Mouse (Mus musculus) hindbrain, embryonic 16.5 days (tissue): ENCODE data around the gene Vps45. TPM values are rescaled to one million over a fixed set of nuclear protein-coding genes. Genes with fewer than 3 reads are reported as not detected.

Source experiments
- ATAC-seq: fragments of 200-750 bp; cut with Nextera tagmentation; 2 replicates; pipeline ENCODE4 v1.8.0; 2017; ENCODE audit warnings: moderate TSS enrichment, moderate library complexity
- H3K27ac ChIP-seq: fragments of 300-500 bp; sonication (generic); 2 replicates; pipeline ENCODE4 v1.5.1; 2014; ENCODE audit warnings: low read depth, mild to moderate bottlenecking, control low read depth, low read length, moderate library complexity
- H3K27me3 ChIP-seq: fragments of 300-500 bp; sonication (generic); replicated peaks from 2 replicates; pipeline ENCODE4 v1.6.1; 2014; ENCODE audit warnings: low read length; ENCODE audit not compliant: control insufficient read depth, insufficient read depth
- H3K36me3 ChIP-seq: fragments of 300-500 bp; sonication (generic); 2 replicates; pipeline ENCODE4 v1.6.1; 2014; ENCODE audit warnings: mild to moderate bottlenecking, low read length, moderate library complexity, mixed read lengths; ENCODE audit not compliant: control insufficient read depth, insufficient read depth
- H3K4me1 ChIP-seq: fragments of 300-500 bp; sonication (generic); 2 replicates; pipeline ENCODE4 v1.6.1; 2014; ENCODE audit warnings: low read depth, low read length; ENCODE audit not compliant: control insufficient read depth, insufficient read depth
- H3K4me2 ChIP-seq: fragments of 300-500 bp; sonication (generic); 2 replicates; pipeline ENCODE4 v1.6.1; 2014; ENCODE audit warnings: mild to moderate bottlenecking, low read length, control low read depth, moderate library complexity
- H3K4me3 ChIP-seq: fragments of 300-500 bp; sonication (generic); 2 replicates; pipeline ENCODE4 v1.5.1; 2014; ENCODE audit warnings: mild to moderate bottlenecking, low read length, control low read depth, moderate library complexity
- H3K9ac ChIP-seq: fragments of 300-500 bp; sonication (generic); 2 replicates; pipeline ENCODE4 v1.6.1; 2014; ENCODE audit warnings: low read depth, mild to moderate bottlenecking, control low read depth, low read length, moderate library complexity
- H3K9me3 ChIP-seq: fragments of 300-500 bp; sonication (generic); 2 replicates; pipeline ENCODE4 v1.6.1; 2014; ENCODE audit warnings: mild to moderate bottlenecking, low read length, moderate library complexity; ENCODE audit not compliant: control insufficient read depth
- WGBS: fragments of 180-500 bp; shearing (Covaris S2); extraction: QIAGEN DNeasy Blood & Tissue Kit; methylation state at CpG from one replicate; pipeline ENCODE4 v1.1.7; 2014; 5-methylcytosine and 5-hydroxymethylcytosine counted together
- polyA plus RNA-seq: library from polyadenylated mRNA; unstranded; fragments of >200 nt; fragmentation: Nextera tagmentation; extraction: Ambion mirVana; gene quantifications from 2 replicates; pipeline ENCODE4 v1.2.1, GENCODE M21; 2015

The Vps45 gene
- polyA plus RNA-seq, 1 experiment from 2014 or later, result 60.8 TPM

DNA sequence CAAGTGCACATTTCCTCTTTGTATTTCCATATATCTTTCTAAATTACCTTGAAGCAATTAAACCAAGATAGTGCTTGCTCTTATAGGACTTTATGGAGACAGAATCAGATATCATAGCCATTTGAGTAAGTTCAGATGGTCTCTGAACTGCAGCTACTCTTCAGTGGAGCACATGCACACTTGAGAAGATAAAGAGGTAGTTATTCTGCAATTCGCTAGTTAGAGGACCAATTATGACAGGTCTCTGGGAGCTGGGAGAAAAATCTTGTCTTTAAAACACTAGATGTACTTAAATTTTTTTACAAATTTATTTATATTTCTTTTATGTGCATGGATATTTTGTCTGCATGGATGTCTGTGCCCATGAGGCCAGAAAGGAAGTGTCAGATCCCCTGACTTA, 37.5 kb downstream of the Vps45 start:
- no peak for ATAC-seq
- H3K27ac ChIP-seq, result no peak overlapping the region
- 97% methylated on average over 1 of the region's 1 CpGs for WGBS
- no peak overlapping the region for H3K4me2 ChIP-seq
- H3K36me3 ChIP-seq, result no peaks in the 10 kb centered on the region
- no peaks in the 10 kb centered on the region for H3K4me1 ChIP-seq
- no peaks in the 10 kb centered on the region for H3K9me3 ChIP-seq
- no peaks in the 10 kb centered on the region for H3K27me3 ChIP-seq
- H3K9ac ChIP-seq, result no peak overlapping the region
- H3K4me3 ChIP-seq, result no peak overlapping the region

DNA sequence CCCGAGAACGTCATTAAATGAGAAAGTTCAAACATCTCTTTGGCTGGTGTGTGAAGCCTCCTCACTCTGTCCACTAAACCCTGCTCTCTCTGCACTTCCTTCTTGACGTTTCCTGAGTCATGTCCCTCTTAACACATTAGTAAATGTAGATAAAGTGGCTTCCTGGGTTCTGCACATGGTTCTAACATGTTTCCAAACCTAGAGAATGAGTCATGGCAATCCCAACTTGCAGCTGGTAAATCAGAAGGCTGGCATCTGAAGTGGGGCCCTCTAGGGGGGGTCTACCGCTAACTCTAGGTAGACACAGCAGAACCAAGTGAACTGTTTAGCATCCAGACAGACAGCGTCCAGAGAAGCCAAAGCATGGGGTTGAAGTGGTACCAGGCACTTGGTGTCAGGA, 40.8 kb downstream of the Vps45 start:
- no peak overlapping the region for H3K27ac ChIP-seq
- no peaks in the 10 kb centered on the region for H3K4me1 ChIP-seq
- H3K9ac ChIP-seq, result no peak overlapping the region
- H3K4me3 ChIP-seq, result no peak overlapping the region
- H3K9me3 ChIP-seq, result no peaks in the 10 kb centered on the region
- H3K4me2 ChIP-seq, result no peak overlapping the region
- H3K36me3 ChIP-seq, result no peaks in the 10 kb centered on the region
- no peak for ATAC-seq
- 76% methylated on average over 5 of the region's 5 CpGs for WGBS
- H3K27me3 ChIP-seq, result no peaks in the 10 kb centered on the region

DNA sequence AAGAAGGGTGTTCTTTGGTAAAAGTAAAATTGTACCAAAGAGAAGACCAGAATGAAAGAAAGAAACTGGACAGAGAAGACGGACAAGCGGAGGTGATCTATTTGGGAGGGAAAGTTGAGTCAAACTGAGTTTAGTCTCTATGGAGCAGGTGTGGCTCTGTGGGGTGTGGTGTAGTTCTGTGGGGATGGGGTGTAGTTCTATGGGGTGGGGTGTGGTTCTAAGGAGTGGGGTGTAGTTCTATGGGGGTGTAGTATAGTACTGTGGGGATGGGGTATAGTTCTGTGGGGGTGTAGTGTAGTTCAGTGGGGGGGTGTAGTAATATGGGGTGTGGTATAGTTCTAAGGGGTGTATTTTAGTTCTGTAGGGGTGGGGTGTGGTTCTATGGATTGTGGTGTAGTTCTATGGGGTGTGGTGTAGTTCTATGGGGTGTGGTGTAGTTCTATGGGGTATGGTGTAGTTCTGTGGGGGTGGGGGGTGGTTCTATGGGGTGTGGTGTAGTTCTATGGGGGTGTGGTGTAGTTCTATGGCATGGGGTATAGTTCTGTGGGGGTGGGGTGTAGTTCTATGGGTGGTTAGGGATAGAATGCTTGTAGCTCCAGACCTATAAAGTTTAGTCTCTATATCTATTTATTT, 41.9 kb downstream of the Vps45 start:
- H3K27ac ChIP-seq, result no peak overlapping the region
- WGBS, result 94% methylated on average over 2 of the region's 2 CpGs
- no peak for ATAC-seq
- H3K27me3 ChIP-seq, result no peaks in the 10 kb centered on the region
- no peaks in the 10 kb centered on the region for H3K36me3 ChIP-seq
- H3K9ac ChIP-seq, result no peak overlapping the region
- H3K4me1 ChIP-seq, result no peaks in the 10 kb centered on the region
- no peak overlapping the region for H3K4me2 ChIP-seq
- H3K4me3 ChIP-seq, result no peak overlapping the region
- H3K9me3 ChIP-seq, result no peaks in the 10 kb centered on the region

DNA sequence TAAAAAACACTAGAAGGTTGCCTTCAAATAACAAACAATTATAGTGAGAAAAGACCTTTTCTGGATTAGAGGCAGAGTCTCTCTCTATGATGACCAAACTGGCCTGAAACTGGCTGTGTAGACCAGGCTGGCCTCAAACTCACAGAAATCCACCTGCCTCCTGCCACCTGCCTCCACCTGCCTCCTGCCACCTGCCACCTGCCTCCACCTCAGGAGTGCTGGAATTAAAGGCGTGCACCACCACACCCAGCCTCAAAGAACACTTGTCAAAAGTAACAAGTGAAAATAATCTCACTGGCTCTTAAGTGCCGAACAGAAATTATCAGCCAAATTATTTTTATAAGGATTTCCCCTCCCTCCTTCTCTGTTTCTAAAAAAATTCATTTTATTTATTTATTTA, 42.6 kb downstream of the Vps45 start:
- WGBS, result 94% methylated on average over 2 of the region's 2 CpGs
- H3K27ac ChIP-seq, result no peak overlapping the region
- no peak overlapping the region for H3K4me2 ChIP-seq
- no peak overlapping the region for H3K9ac ChIP-seq
- ATAC-seq, result no peak
- H3K36me3 ChIP-seq, result no peaks in the 10 kb centered on the region
- no peaks in the 10 kb centered on the region for H3K4me1 ChIP-seq
- no peaks in the 10 kb centered on the region for H3K9me3 ChIP-seq
- no peak overlapping the region for H3K4me3 ChIP-seq
- H3K27me3 ChIP-seq, result no peaks in the 10 kb centered on the region

DNA sequence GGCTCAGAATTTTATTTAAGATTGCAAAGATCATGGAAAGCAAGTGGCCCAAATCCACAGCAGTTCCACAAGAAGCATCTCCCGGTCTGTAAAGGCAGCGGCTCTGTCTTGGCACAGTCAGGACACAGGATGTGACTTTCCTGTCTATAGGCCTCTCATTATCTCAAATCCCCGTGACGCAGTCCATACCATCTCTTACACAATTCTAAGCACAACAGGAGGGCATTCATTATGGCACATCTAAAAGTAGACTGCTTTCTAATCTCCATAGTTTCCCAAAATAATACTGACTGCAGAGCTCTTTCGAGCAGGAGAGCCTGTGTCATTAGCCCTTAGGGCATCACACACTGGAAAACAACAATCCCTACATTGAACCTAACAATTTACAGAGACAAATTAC, 45.5 kb downstream of the Vps45 start:
- Histone ChIP-seq H3K27ac (no peak overlapping the region), H3K4me2 (no peak overlapping the region), H3K27me3 (no peaks in the 10 kb centered on the region), H3K4me1 (no peaks in the 10 kb centered on the region), H3K36me3 (no peaks in the 10 kb centered on the region), H3K9me3 (no peaks in the 10 kb centered on the region), H3K4me3 (no peak overlapping the region), H3K9ac (no peak overlapping the region)
- WGBS, result 45% methylated on average over 5 of the region's 5 CpGs
- no peak for ATAC-seq

DNA sequence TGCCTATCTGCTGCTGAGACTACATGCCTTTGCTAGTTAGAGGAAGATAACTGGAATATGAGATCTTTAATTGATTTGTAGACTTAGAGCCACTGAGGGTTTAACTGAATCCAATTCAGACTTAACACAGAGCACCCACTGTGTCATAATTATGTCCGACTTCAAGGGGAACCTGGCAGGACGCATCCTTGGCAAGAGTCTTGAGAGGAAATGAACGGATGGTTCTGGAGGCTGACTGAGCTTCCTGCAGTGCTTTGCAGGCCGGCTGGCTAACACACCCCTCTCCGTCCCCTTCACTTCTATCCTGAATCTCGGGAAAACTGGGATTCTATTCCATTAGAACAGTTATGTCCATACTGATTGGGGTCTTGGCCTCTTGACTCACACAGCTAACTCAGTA, 49.8 kb downstream of the Vps45 start:
- WGBS, result 71% methylated on average over 6 of the region's 6 CpGs
- Histone ChIP-seq H3K4me3 (no peak overlapping the region), H3K4me1 (no peaks in the 10 kb centered on the region), H3K27ac (no peak overlapping the region), H3K36me3 (no peaks in the 10 kb centered on the region), H3K4me2 (no peak overlapping the region), H3K9me3 (no peaks in the 10 kb centered on the region), H3K27me3 (no peaks in the 10 kb centered on the region), H3K9ac (no peak overlapping the region)
- no peak for ATAC-seq

DNA sequence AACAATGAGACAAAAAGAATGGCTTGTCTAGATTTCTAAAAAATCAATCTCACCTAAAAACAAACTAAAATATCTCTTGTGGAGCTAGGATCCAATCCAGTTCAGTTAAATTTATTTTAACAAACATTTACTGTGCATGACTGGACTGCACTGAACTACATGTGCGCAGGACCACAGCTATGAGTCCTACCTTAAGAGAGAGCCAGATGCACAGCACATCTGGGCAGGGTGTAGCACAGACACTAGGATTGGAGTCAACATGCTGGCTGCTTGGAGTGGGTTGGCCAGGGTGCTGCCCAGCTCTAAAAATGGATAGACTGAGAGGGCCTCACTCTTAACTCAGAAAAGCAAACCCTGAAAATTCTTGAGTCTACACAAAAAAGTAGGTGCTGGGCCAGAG, 56.7 kb downstream of the Vps45 start:
- Histone ChIP-seq H3K9me3 (no peaks in the 10 kb centered on the region), H3K4me2 (no peak overlapping the region), H3K27ac (no peak overlapping the region), H3K36me3 (no peaks in the 10 kb centered on the region), H3K27me3 (no peaks in the 10 kb centered on the region), H3K9ac (no peak overlapping the region), H3K4me3 (no peak overlapping the region), H3K4me1 (peaks cover 12% of the 10 kb centered on the region)
- WGBS, result 100% methylated on average over 1 of the region's 1 CpGs
- ATAC-seq, result no peak

DNA sequence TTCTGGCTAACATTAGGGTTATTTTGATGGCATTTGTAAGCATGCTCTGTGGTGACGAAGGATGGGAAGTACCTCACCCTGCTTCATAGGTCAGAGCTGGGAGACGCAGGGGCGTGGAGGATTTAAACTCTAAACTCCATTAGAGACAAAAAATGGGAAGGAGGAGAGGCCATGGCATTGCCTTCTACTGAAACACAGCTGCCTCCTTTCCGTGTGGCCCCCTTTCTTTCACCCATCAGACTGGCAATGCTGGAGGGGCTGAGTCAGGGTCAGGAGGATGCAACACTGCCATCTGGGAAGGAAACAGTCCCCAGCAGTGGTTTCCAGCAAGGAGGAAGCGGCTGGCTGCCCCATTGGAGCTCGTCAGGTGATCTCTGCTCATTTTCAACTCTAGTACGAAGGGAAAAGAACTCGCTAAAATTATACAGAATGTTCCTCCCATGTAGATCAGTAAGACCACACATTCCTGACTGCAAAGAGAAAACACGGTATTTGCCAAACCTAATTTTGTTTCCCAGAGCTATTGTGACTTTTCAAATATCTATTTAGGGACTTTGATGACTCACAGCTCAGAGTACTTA, 57.3 kb downstream of the Vps45 start:
- Histone ChIP-seq H3K4me3 (no peak overlapping the region), H3K9ac (no peak overlapping the region), H3K9me3 (no peaks in the 10 kb centered on the region), H3K27me3 (no peaks in the 10 kb centered on the region), H3K36me3 (no peaks in the 10 kb centered on the region), H3K4me2 (no peak overlapping the region), H3K27ac (no peak overlapping the region), H3K4me1 (peaks cover 14% of the 10 kb centered on the region)
- no peak for ATAC-seq
- 63% methylated on average over 9 of the region's 9 CpGs for WGBS

DNA sequence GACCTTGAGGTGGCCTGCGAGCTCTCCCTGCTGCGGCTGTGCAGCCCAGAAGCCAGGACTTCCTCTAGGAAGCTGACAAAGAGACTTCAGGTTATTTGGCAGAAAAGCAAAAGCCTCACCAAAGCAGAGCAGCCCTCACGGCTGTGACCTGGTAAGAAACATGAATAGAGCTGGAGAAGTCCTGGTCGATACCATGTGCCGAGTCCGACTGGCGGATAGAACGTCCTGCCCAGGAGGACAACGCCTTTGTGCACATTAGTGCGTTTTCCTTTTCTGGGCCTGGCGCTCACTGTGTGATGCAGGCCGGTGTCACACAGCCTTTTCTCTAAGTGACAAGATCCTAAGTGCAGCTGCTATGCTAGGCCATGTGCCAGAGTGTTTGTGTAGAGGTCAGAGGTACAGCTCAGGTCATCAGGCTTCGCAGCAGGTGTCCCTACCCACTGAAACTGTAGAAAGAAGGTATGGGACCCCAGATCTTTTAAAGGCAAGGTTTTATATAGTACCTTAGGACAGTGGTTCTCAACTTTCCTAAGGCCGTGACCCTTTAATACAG, 58.1 kb downstream of the Vps45 start:
- no peak overlapping the region for H3K4me3 ChIP-seq
- no peaks in the 10 kb centered on the region for H3K36me3 ChIP-seq
- H3K9ac ChIP-seq, result no peak overlapping the region
- H3K4me1 ChIP-seq, result peaks cover 14% of the 10 kb centered on the region
- H3K9me3 ChIP-seq, result no peaks in the 10 kb centered on the region
- no peak overlapping the region for H3K4me2 ChIP-seq
- no peaks in the 10 kb centered on the region for H3K27me3 ChIP-seq
- 75% methylated on average over 14 of the region's 14 CpGs for WGBS
- ATAC-seq, result no peak
- H3K27ac ChIP-seq, result no peak overlapping the region
